Mouse (Mus musculus) effector memory CD4-positive, alpha-beta T cell, adult 5 months (primary cell): Measurements from ENCODE around the gene Pum2. TPM values are rescaled to one million over a fixed set of nuclear protein-coding genes. Genes with fewer than 3 reads are reported as not detected.

Source experiments
- polyA plus RNA-seq: library from polyadenylated mRNA; unstranded; fragments of 100-300 nt; shearing (Covaris generic); gene quantifications from one replicate; pipeline ENCODE4 v1.2.1, GENCODE M21; 2017

The Pum2 gene
- polyA plus RNA-seq: 10.1 TPM

DNA sequence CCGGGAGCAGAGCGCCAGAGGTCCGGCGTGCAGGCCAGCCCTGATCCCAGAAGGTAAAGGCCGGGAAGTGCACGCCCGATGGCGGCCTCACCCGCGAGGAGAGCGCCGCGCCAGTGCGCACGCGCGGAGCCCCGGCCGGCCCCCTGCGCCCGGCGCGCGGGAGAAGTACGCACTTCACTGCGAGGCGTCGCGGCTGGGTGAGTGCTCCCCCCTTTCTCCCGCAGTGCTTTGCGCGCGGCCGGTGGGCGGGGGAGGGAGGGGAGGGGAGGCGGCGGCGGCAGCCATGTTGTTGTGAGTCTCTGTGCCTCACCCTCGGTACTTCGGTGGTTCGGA is at the start of gene Pum2:
Gene Pum2 (plus strand): TSS at position 161 of the 333 bp plus-strand sequence.

GRCm38 (mm10) chr12:8770946-8771843 is 97.3 kb downstream of the Pum2 start, which contains the start of gene Sdc1:
Gene Sdc1 (plus strand): TSS chr12:8771323.

Other genes starting within 250 kb of the Pum2 start
- 55.4 TPM for gene Rhob, start 174.1 kb upstream of the Pum2 start, polyA plus RNA-seq
- not detected for gene Slc7a15, start 75.1 kb upstream of the Pum2 start, polyA plus RNA-seq
- gene Sdc1, start 97.2 kb downstream of the Pum2 start, polyA plus RNA-seq: 2.3 TPM
- gene Laptm4a, start 247.5 kb downstream of the Pum2 start, polyA plus RNA-seq: 97.7 TPM